Mouse (Mus musculus) forebrain, embryonic 13.5 days (tissue): ENCODE results near the gene Rhox3c. TPM values are rescaled to one million over a fixed set of nuclear protein-coding genes. Genes with fewer than 3 reads are reported as not detected.
"Not testable (repeated sequence)": the region's sequence is repeated elsewhere in the genome, so short reads cannot be mapped to it uniquely, and the experiment has no call there.

ENCODE experiments used
- ATAC-seq: fragments of 200-750 bp; cut with Nextera tagmentation; 2 replicates; pipeline ENCODE4 v1.8.0; 2017
- H3K27ac ChIP-seq: fragments of 300-500 bp; sonication (generic); 2 replicates; pipeline ENCODE4 v1.5.1; 2015; ENCODE audit warnings: inconsistent platforms, mild to moderate bottlenecking, moderate library complexity
- H3K27me3 ChIP-seq: fragments of 300-500 bp; sonication (generic); 2 replicates; pipeline ENCODE4 v1.6.1; 2015; ENCODE audit warnings: mild to moderate bottlenecking, inconsistent platforms
- H3K36me3 ChIP-seq: fragments of 300-500 bp; sonication (generic); 2 replicates; pipeline ENCODE4 v1.6.1; 2015; ENCODE audit warnings: mild to moderate bottlenecking, inconsistent platforms; ENCODE audit not compliant: poor library complexity, severe bottlenecking
- H3K4me1 ChIP-seq: fragments of 300-500 bp; sonication (generic); 2 replicates; pipeline ENCODE4 v1.6.1; 2015; ENCODE audit warnings: inconsistent platforms
- H3K4me2 ChIP-seq: fragments of 300-500 bp; sonication (generic); 2 replicates; pipeline ENCODE4 v1.6.1; 2015; ENCODE audit warnings: inconsistent platforms, mild to moderate bottlenecking, moderate library complexity
- H3K4me3 ChIP-seq: fragments of 300-500 bp; sonication (generic); 2 replicates; pipeline ENCODE4 v1.5.1; 2015; ENCODE audit warnings: mild to moderate bottlenecking, inconsistent platforms
- H3K9ac ChIP-seq: fragments of 300-500 bp; sonication (generic); 2 replicates; pipeline ENCODE4 v1.6.1; 2015; ENCODE audit warnings: mild to moderate bottlenecking, inconsistent platforms
- H3K9me3 ChIP-seq: fragments of 300-500 bp; sonication (generic); replicated peaks from 2 replicates; pipeline ENCODE4 v1.6.1; 2016; ENCODE audit warnings: inconsistent platforms
- WGBS: fragments of 180-500 bp; shearing (Covaris S2); methylation state at CpG from one replicate; pipeline ENCODE4 v1.1.7; 2015; 5-methylcytosine and 5-hydroxymethylcytosine counted together
- polyA plus RNA-seq: library from polyadenylated mRNA; unstranded; fragments of >200 nt; fragmentation: Nextera tagmentation; extraction: Ambion mirVana; gene quantifications from 2 replicates; pipeline ENCODE4 v1.2.1, GENCODE M21; 2015

Gene Rhox3c
- not detected in 2 replicates for polyA plus RNA-seq

DNA sequence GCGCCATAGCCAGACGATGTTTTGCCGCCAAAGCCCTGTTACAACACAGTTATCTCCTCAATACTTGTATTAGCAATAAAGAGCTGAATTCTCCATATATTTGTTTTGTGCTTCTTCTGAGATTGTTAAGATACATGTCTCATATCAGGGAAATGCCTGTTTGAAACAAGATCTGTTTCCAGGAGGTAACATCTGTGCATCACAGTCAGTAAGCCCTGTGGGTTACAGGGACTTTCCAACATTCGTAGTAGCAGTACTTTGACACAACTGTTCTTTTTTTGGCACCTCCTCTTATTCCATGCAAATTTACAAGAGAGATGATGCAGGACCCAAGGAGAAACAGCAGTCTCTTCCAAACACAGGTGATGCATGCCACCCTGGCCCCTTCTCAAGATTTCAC, at the start of gene Rhox3c:
Gene Rhox3c, plus strand, starts transcription at position 301 of the 400 bp plus-strand sequence.
- H3K27ac ChIP-seq, H3K9me3 ChIP-seq, H3K4me2 ChIP-seq, H3K4me3 ChIP-seq, H3K36me3 ChIP-seq, H3K4me1 ChIP-seq, H3K9ac ChIP-seq, H3K27me3 ChIP-seq, ATAC-seq: not testable (repeated sequence)
- WGBS = 97% methylated on average over 3 of the region's 4 CpGs

DNA sequence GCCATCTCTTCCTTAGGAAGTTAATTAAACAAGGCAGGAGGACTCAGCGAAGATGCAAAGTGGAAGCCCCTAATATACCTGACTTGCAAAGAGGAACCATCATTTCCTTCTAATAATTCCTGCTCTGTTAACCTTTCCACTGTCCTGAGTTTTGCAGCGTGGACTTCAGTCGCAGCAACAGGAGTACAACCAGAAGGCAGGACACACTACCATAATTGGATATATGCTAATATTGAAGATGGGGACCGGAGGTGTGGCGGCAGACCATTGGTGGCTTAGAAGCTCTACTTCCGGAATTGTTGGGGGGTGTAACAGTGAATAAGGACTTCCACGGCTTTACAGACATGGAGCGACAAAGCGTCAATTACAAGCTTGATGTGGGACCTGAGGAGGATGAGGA, 46.6 kb upstream of the Rhox3c start, which contains the start of gene Rhox2b:
Gene Rhox2b, plus strand, starts transcription at position 301 of the 400 bp plus-strand sequence.
- WGBS = no CpG with 5 or more reads among the region's 9 CpGs
- H3K4me3 ChIP-seq, H3K27me3 ChIP-seq, H3K9me3 ChIP-seq, H3K4me2 ChIP-seq, H3K9ac ChIP-seq, H3K27ac ChIP-seq, ATAC-seq, H3K4me1 ChIP-seq, H3K36me3 ChIP-seq: not testable (repeated sequence)

- H3K4me2 ChIP-seq, H3K9me3 ChIP-seq, H3K4me3 ChIP-seq, H3K27ac ChIP-seq, H3K27me3 ChIP-seq, H3K36me3 ChIP-seq, H3K9ac ChIP-seq, H3K4me1 ChIP-seq, ATAC-seq: not testable (repeated sequence)
- WGBS = 89% methylated on average over 15 of the region's 15 CpGs
These were observed 26.2 kb upstream of the Rhox3c start, which contains the start of gene Rhox4b for GRCm38 (mm10) chrX:37432194-37432593. Gene Rhox4b, plus strand, starts transcription at chrX:37432494.

GRCm38 (mm10) chrX:37453380-37453779, 5.0 kb upstream of the Rhox3c start, which contains the start of gene Rhox2c:
Gene Rhox2c, plus strand, starts transcription at chrX:37453680.
- H3K27me3 ChIP-seq, H3K9ac ChIP-seq, H3K4me3 ChIP-seq, ATAC-seq, H3K4me2 ChIP-seq, H3K9me3 ChIP-seq, H3K4me1 ChIP-seq, H3K36me3 ChIP-seq, H3K27ac ChIP-seq: not testable (repeated sequence)
- WGBS = 99% methylated on average over 8 of the region's 10 CpGs

- not testable (repeated sequence) for H3K27me3 ChIP-seq, H3K4me3 ChIP-seq, H3K36me3 ChIP-seq, ATAC-seq, H3K9me3 ChIP-seq, H3K9ac ChIP-seq, H3K4me2 ChIP-seq, H3K4me1 ChIP-seq, H3K27ac ChIP-seq
- WGBS = 89% methylated on average over 14 of the region's 14 CpGs
These were observed 21.7 kb downstream of the Rhox3c start, which contains the start of gene Rhox4c for GRCm38 (mm10) chrX:37480037-37480436. Gene Rhox4c, plus strand, starts transcription at chrX:37480337.

- not testable (repeated sequence) for H3K4me3 ChIP-seq, H3K4me2 ChIP-seq, H3K4me1 ChIP-seq, H3K9me3 ChIP-seq, ATAC-seq, H3K27me3 ChIP-seq, H3K9ac ChIP-seq, H3K27ac ChIP-seq, H3K36me3 ChIP-seq
- 87% methylated on average over 17 of the region's 18 CpGs for WGBS
These were observed 55.7 kb downstream of the Rhox3c start, which contains the start of gene Rhox4d for GRCm38 (mm10) chrX:37514059-37514458. Gene Rhox4d, plus strand, starts transcription at chrX:37514359.

Other genes starting within 250 kb of the Rhox3c start
- gene Gm9, start 247.5 kb upstream of the Rhox3c start, polyA plus RNA-seq = not detected in 2 replicates
- not detected in 2 replicates for gene Rhox1, start 236.3 kb upstream of the Rhox3c start, polyA plus RNA-seq
- gene Rhox2a, start 213.6 kb upstream of the Rhox3c start, polyA plus RNA-seq = not detected in 2 replicates
- gene Rhox3a, start 208.7 kb upstream of the Rhox3c start, polyA plus RNA-seq = not detected in 2 replicates
- not detected in 2 replicates for gene Rhox4a, start 193.2 kb upstream of the Rhox3c start, polyA plus RNA-seq
- gene Rhox3a2, start 78.6 kb upstream of the Rhox3c start, polyA plus RNA-seq = not detected in 2 replicates
- not detected in 2 replicates for gene Rhox4a2, start 67.7 kb upstream of the Rhox3c start, polyA plus RNA-seq
- gene Rhox2b, start 46.5 kb upstream of the Rhox3c start, polyA plus RNA-seq = not detected in 2 replicates
- gene Rhox4b, start 26.1 kb upstream of the Rhox3c start, polyA plus RNA-seq = not detected in 2 replicates
- gene Rhox2c, start 4.9 kb upstream of the Rhox3c start, polyA plus RNA-seq = not detected in 2 replicates
- not detected in 2 replicates for gene Rhox4c, start 21.8 kb downstream of the Rhox3c start, polyA plus RNA-seq
- gene Rhox2d, start 34.8 kb downstream of the Rhox3c start, polyA plus RNA-seq = not detected in 2 replicates
- not detected in 2 replicates for gene Rhox4d, start 55.8 kb downstream of the Rhox3c start, polyA plus RNA-seq
- not detected in 2 replicates for gene Rhox2e, start 71.9 kb downstream of the Rhox3c start, polyA plus RNA-seq
- gene Rhox3e, start 83.4 kb downstream of the Rhox3c start, polyA plus RNA-seq = not detected in 2 replicates
- gene Rhox4e, start 98.8 kb downstream of the Rhox3c start, polyA plus RNA-seq = not detected in 2 replicates
- not detected in 2 replicates for gene Rhox2f, start 112.8 kb downstream of the Rhox3c start, polyA plus RNA-seq
- gene Rhox3f, start 122.4 kb downstream of the Rhox3c start, polyA plus RNA-seq = not detected in 2 replicates
- gene Rhox4f, start 149.1 kb downstream of the Rhox3c start, polyA plus RNA-seq = not detected in 2 replicates
- not detected in 2 replicates for gene Rhox3g, start 170.0 kb downstream of the Rhox3c start, polyA plus RNA-seq
- gene Rhox2g, start 184.9 kb downstream of the Rhox3c start, polyA plus RNA-seq = not detected in 2 replicates
- not detected in 2 replicates for gene Rhox4g, start 192.7 kb downstream of the Rhox3c start, polyA plus RNA-seq
- gene Rhox3h, start 210.2 kb downstream of the Rhox3c start, polyA plus RNA-seq = not detected in 2 replicates
- not detected in 2 replicates for gene Rhox2h, start 214.7 kb downstream of the Rhox3c start, polyA plus RNA-seq